Mouse (Mus musculus) thymus, adult 2 months (tissue): ENCODE measurements around the gene Ranbp1.

ENCODE experiments used
- CTCF ChIP-seq: fragments of 200-500 bp; IDR thresholded peaks from 2 replicates; pipeline ENCODE4 v1.5.1; 2012; ENCODE audit warnings: mild to moderate bottlenecking, control low read depth, low read length, moderate library complexity, borderline replicate concordance; ENCODE audit not compliant: control insufficient read depth, poor library complexity, insufficient read depth; ENCODE audit errors: extremely low read depth
- POLR2A ChIP-seq: fragments of 200-500 bp; IDR thresholded peaks from 2 replicates; pipeline ENCODE4 v1.6.1; 2012; ENCODE audit warnings: mild to moderate bottlenecking, low read length, control low read depth, moderate library complexity; ENCODE audit not compliant: control insufficient read depth, poor library complexity, insufficient read depth; ENCODE audit errors: extremely low read depth

DNA sequence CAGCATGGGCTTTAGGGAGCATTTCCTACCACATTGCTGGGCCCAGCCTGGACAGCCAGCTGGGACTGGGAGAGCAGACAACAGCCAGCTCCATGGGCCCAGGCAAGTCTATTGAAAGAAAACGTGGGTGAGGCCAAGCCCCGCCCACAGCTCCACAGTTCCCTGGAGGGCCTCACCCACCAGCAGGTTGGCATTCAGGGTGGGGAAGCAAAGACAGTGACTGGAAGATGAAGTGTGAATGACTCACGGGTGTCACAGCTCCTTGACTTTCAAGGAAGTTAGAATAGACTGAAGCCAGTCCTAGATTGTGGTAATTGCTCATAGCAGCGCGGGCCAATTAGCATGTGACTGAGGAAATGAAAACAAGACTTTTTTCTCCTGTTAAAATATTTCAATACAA, 53.5 kb downstream of the Ranbp1 start:
- TF ChIP-seq CTCF, result no peak
- TF ChIP-seq POLR2A, result no peak
